Mouse (Mus musculus) right cerebral cortex, postnatal 36 days (tissue): ENCODE results near the gene Etv2.
A peak's percentile ranks its signal among the peaks of the same experiment; 100 is the strongest.

ENCODE experiments used
- DNase-seq, 2 experiments: peaks; one replicate each; pipeline ENCODE4 v3.0.0; 2022; ENCODE audit warnings: low spot score in 2 of 2, mixed read lengths in 1 of 2

The Etv2 gene

DNA sequence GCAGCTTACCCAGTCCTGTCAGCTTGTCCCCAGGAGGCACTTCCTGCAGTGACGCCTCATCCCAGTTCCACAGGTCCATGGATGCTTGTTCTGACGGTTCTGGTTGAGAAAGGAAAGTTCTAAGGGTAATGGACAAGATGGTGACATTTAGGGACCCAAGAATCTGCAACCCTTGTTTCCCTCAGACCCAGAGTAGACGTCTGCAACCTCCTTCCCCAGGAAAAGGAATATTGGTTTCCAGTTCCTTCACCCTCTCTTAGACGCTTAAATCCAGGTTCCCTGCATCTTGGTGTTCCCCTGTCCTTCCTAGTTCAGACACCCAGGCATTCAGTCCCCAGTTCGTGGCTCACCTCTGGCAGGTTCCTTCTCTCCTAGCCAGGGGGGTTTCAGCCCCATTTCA, at the start of gene Etv2:
TSS of gene Etv2 (minus strand) at position 101 of the 400 bp plus-strand sequence.
- no peak for DNase-seq

DNA sequence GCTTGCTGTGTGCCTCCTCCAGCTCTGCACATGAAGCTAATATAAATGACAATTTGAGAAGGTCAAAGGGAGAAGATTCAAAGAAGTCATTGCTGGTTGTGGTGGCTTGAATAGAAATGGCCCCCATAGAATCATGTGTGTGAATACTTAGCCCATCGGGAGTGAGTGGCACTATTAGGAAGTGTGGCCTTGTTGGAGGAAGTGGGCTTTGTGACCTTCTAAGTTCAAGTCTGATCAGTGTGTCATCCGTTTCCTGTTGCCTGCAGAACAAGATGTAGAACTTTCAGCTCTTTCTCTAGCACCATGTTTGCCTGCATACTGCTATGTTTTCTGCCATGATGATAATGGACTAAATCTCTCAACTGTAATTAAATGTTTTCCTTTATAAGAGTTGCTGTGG, 47.8 kb upstream of the Etv2 start:
- DNase-seq, result no peak

DNA sequence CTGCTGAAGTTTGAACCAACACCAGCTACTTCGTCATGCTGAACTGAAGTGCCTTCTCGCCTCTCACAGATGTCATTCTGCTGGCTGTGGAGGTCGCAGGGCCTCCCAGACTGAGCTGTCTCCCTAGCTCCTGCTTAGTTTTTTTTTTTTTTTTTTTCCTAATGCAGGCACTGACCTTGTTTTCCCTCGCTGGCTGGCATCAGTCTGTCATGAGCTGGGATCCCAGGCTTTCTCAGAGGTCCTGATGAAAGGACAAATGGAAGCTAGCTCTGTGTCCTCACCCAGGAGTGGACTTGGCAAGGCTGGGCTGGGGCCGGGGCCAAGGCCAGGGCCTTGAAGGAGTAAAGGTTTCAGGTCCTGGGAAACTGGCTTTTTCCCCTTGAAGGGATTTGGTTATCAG, 46.2 kb upstream of the Etv2 start:
- no peak for DNase-seq

DNA sequence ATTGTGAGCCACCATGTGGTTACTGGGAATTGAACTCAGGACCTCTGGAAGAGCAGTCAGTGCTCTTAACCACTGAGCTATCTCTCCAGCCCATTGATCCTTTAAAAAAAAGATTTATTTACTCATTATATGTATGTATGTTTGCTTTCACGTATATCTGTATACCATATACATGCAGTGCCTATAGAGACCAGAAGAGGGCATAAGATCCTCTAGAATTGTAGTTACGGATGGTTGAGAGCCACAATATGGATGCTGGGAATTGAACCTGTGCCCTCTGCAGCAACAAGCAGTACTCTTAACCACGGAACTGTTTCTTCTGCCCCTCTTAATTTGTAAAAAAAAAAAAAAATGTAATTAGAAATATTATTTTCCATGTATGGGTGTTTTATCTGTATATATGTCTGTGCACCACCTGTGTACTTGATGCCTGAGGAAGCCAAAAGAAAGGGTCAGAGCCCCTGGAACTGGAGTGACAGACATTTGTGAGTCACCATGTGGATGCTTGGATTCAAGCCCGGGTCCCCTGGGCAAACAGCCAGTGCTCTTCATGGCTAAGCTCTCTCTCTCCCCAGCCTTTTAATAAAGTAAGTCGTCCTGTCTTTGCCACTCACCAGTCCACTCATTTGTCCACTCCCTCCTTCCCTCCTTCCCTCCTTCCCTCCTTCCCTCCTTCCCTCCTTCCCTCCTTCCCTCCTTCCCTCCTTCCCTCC, 42.8 kb upstream of the Etv2 start:
- DNase-seq, result no peak

DNA sequence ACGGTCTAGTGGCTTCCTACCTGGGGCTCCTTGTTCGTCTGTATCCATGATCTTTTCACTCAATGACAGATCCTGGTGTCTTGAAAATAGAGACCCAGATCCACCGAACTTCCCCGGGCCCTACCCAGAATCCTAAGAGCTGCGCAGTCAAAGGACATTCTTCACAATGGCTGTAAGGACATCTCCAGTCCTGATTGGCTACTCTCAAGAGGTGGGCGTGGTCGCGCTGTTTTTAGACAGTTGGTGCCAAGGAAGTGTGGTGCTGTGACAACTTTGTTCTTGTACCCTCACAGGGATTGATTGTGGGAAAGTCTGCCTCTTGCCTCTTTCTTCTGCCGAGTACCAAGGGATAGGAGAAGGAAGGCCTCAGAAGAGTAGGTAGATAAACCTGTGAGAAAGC, 35.8 kb upstream of the Etv2 start, which contains the start of gene Pmis2:
TSS of gene Pmis2 (minus strand) at position 126 of the 400 bp plus-strand sequence.
- no peak for DNase-seq

- no peak for DNase-seq
Observed at GRCm38 (mm10) chr7:30669229-30669628, 33.6 kb upstream of the Etv2 start.

DNA sequence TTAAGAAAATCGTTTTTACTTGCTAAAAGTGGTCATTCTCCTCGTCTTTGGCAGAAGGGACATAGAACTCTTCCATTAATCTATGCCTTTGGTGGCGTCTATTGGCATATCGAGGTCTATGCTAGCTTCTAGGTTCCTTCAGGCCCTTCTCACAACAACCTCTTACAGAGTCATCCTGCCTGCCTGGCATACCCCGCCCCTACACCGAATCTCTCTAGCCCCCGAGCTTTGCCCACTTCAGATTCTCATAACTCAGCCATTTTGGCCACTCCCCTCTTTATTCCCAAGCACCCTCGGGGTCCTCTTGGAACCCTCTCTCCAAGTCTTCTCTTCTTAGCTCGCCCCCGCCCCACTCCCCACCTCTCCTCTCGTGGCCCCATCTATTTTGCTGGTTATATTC, 29.7 kb upstream of the Etv2 start:
- no peak for DNase-seq

DNA sequence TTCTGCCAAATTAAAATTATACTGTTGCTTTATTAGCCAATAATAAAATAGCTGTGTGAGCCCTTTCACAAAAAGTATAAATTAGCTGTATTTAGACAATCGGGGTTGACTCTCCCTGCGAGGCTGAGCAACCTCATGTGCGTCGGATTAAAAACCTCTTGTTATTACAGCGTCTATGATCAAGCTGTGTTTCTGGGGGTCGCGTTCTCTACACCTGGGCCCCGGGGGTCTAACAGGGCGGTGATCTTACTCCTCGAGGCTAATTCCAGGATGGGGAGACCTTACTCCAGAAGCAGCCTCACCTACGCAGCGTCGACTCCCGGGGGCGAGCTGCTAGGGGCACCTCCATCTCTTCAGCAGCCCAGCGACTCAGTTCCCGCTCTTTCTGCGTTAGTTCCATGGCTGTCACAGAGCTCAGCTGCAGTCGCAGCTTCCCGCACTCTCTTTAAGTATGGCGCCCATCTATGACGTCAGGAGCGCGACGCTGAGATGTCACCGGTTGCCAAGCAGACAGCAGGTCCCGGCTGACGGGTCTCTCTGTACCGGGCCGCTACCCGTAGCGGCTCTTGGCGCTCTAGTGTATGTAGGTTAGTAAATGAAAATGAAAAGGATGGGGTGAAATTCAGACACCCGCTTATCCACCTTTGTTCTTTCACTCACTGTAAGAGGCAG, 29.0 kb upstream of the Etv2 start, which contains the start of gene Haus5:
TSS of gene Haus5 (minus strand) at position 466 of the 672 bp plus-strand sequence.
- peak; percentile 91 to 92 for DNase-seq

- peak; percentile 99 to 100 for DNase-seq
Observed at GRCm38 (mm10) chr7:30649591-30650540, 14.2 kb upstream of the Etv2 start, which contains the start of gene Rbm42. Gene Rbm42, minus strand, starts transcription at chr7:30650317.

DNA sequence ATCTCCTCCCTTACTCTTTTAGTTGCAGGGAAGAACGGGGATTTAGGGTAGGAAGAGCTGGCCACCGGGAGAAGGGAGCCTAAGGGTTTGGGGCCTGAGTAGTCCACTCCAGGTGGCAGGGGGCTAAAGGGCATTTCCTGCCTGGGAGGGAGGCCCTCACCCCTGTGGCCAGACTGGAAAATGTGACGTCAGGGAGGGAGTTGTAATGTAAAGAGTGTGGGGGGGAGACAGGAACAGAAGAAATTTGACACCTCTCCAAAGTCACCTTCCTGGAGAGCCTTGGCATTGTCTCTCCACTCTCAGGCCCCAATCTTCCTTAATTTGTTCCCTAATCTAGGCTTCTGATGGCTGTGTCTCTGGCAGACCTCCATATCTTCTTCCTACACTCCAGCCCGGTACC, 3.4 kb upstream of the Etv2 start:
- DNase-seq, result no peak

DNA sequence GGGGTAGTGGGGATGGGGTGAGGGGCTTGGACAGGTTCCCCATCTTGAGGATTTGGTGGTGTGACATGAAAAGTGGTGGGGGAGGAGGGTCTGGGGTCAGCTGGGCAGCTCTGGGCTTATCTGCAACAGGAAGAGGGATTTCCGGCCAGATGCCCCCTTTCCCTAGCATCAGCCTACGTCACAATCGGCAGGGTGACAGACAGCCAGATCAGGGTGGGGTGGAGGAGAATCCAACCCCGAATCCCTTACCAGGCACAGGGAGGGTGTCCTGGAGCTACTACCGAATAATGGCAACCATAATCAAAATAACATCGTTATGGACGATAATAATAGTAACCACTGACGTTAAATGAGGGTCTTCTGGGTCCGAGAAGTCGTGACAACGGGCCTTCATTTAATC, 743 bp upstream of the Etv2 start:
- no peak for DNase-seq

DNA sequence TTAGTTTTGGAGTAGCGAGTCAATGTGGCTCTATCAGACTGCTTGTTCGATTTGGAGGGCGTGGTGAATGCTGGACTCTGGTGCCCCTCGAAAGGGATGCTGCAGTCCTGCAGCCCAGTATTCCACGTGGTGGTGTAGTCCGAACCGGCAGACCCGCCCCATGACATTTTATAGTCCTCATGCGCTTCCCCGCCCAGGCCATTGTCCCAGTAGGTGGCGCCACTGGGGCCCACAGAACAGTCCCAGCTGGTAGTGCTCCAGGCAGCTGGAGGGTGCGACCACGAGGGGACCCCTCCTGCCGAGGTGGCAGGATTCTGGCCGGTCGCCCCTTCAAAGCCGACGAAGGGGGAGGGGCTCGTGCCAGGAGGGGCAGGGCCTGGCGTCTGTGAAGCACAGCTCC, 1.0 kb downstream of the Etv2 start:
- no peak for DNase-seq

GRCm38 (mm10) chr7:30633762-30634412, 1.8 kb downstream of the Etv2 start:
- DNase-seq, result no peak

GRCm38 (mm10) chr7:30629013-30629412, 6.6 kb downstream of the Etv2 start:
- DNase-seq, result no peak

DNA sequence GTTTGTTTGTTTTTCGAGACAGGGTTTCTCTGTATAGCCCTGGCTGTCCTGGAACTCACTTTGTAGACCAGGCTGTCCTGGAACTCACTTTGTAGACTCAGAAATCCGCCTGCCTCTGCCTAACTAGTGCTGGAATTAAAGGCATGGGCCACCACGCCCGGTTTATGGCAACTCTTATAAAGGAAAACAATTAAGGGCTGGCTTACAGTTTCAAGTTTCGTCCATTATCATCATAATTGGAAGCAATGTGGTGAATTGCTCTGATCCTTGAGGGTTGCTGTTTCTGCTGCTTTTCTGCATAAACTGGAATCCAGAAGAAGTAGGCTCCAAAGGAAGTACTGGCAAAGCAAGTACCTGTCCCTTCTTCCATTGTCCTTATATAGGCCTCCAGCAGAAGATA, 9.0 kb downstream of the Etv2 start:
- no peak for DNase-seq

GRCm38 (mm10) chr7:30625530-30626384, 9.9 kb downstream of the Etv2 start, which contains the start of gene Cox6b1:
Gene Cox6b1, minus strand, starts transcription at chr7:30626151.
- peak; percentile 77 to 83 for DNase-seq

GRCm38 (mm10) chr7:30619202-30619601, 16.4 kb downstream of the Etv2 start:
- no peak for DNase-seq

DNA sequence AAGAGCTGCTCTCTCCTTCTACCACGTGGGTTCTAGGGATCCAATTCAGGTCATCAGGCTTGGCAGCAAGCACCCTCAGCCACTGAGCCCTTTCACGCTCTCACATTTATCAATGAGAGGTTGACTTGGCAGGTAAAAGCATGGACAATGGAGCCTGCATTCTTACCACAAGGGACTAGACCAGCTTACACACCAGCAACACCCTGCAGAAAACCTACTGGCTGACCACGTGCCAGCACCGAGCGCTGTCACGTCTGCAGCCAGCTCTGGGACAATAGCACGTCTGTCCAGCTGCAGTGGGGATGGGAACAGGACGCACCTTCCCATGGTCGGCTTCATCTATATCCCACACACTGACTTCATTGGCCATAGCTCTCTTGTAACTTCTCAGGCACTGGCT, 17.0 kb downstream of the Etv2 start:
- no peak for DNase-seq

GRCm38 (mm10) chr7:30615049-30615760, 20.4 kb downstream of the Etv2 start:
- no peak for DNase-seq

- no peak for DNase-seq
Observed at GRCm38 (mm10) chr7:30614454-30614853, 21.2 kb downstream of the Etv2 start.
